Mouse (Mus musculus): ENCODE results near the gene Tulp3.
"Not testable (repeated sequence)": the region's sequence is repeated elsewhere in the genome, so short reads cannot be mapped to it uniquely, and the experiment has no call there.

Tulp3 gene

DNA sequence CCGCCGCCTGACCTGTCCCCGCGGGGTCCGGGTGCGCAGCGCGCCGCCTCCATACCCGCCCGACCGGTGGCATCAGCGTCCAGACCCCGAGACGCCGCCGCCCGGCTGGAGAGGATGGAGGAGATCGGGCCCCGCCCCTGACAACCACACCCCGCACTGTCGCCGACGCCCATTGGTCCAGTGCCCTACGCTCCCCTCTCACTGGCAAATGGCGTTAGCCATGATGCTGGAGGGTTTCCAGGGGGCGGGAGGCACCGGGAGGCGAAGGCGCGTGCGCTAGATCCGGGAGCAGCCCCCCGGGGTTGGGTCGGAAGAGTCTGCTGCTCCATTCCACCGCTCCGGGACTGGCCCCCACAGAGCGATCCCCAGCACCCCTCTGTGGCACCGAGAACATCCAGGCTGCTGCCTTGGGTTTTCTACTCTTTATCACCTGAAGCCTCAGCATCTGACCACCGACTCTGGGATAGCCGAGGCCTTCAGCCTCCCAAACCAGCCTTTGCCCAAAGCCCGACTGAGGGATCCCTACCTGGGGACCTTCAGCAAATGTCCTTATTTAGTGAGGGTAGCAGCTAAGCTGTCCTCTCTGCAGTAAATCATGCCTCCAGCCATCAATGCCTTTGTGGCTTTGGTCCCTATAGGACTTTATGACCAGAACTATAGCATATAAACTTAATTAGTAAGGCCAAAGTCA lies at the start of gene Tulp3:
Gene Tulp3, minus strand, starts transcription at position 126 of the 691 bp plus-strand sequence.
- peak; percentile 88 for DNase-seq (ENCODE audit: low read depth)

DNA sequence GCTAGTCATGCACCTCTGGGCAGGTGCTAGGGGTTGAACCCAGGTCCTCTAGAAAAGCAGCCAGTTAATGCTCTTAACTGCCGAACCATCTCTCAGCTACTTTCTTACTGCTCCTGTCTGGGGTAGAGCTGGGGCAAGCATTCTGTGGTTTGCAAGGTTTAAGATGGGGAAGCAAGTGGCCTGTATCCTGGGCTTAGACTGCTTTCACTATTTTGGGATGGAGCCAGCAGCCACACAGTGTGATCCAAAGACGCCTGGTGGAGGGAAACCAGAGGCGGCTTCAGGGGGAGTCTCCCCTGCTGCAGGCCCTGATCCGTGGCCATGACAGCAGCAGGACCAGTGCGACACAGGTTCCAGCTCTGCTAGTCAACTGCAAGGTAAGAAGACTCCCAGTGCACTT lies 49.1 kb upstream of the Tulp3 start:
- no peak for DNase-seq (ENCODE audit: low read depth)

GRCm38 (mm10) chr6:128399421-128400185 lies 44.0 kb upstream of the Tulp3 start:
- no peak for DNase-seq (ENCODE audit: low read depth)

DNA sequence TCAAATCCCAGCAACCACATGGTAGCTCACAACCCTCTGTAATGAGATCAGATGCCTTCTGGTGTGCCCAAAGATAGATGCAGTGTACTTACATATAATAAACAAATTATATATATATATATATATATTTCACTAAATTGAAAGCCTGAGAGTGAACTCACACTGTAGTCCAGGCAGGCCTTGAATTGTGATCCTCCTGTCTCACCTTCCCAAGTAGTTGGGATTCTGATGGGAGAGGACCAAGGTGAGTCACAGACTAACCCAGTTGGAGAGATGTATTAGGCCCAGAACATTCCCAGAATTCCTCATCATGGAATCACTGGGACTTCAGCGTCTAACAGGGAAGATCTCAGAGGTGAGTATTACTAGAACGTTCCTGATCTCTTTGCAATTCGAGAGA lies 43.3 kb upstream of the Tulp3 start, which contains the start of gene Nrip2:
Gene Nrip2, plus strand, starts transcription at position 301 of the 400 bp plus-strand sequence.
- no peak for DNase-seq (ENCODE audit: low read depth)

GRCm38 (mm10) chr6:128397574-128398261 lies 42.1 kb upstream of the Tulp3 start:
- DNase-seq (ENCODE audit: low read depth): no peak

DNA sequence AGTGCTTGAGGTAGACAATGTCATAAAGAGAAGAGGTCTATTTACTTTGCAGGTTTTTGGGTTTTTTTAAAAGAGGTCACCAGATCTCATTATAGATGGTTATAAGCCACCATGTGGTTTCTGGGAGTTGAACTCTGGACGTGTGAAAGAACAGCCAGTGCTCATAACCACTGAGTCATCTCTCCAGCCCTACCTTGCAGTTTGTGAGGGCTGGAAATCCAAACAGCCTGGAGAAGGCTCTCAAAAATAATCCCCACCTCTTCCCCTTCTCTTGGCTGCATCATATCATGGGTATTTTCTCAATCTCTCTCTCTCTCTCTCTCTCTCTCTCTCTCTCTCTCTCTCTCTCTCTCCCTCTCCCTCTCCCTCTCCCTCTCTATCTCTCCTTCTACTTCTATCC lies 35.0 kb upstream of the Tulp3 start:
- no peak for DNase-seq (ENCODE audit: low read depth)

DNA sequence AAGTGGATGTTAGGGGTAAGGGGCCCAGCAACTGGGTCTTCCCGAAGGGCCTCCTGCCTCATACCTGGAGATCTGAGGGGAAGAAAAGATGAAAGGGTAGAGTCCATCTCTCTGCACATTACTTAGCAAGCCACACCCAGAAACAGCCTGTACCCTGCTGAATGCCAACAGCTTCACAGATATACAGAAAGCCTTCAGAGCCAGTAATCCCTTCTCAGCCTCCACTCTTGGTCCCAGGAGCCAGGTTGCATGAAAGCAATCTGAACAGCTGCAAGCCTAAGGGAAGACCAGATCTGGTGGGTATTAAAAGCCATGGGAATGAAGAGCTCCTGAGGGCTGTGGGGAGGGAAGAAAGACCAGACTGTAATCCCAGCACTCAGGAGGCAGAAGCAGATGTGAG lies 33.5 kb upstream of the Tulp3 start:
- no peak for DNase-seq (ENCODE audit: low read depth)

DNA sequence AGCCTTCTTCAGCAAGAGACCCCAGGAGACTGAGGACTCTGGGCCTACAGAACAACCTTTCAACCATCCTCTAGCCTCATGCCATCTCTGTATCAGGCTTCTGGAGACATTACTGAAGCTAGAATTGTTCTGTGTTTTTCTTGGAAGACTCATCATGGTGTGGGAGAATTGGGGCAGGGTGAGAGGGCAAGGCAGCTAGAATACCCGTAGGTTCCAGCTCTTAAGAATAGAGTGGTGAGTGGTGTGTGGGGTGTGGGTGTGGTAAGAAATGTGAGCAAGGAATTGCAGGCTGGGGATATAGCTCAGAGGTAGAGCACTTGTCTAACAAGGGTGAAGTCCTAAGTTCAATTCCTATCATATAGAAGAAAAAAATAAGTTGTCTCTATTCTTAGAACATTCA lies 29.4 kb upstream of the Tulp3 start:
- no peak for DNase-seq (ENCODE audit: low read depth)

DNA sequence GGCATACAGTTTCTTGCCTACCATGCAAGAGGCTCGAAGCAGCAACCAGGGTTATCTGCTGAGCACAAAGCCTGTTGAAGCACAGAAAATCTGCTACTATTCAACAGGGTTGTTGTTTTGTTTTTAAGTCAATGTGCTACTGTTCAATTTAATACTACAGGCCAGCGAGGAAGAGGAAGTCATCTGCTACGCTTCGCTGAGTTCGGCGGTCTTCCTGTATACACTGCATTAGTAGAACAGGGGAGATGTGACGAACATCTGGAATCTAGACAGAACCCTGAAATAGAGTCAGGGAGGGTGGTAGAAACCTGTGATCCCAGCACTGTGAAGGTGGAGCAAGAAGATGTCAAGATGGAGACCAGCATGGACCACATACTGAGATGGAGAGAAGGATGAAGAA lies 28.1 kb upstream of the Tulp3 start:
- DNase-seq (ENCODE audit: low read depth): no peak

DNA sequence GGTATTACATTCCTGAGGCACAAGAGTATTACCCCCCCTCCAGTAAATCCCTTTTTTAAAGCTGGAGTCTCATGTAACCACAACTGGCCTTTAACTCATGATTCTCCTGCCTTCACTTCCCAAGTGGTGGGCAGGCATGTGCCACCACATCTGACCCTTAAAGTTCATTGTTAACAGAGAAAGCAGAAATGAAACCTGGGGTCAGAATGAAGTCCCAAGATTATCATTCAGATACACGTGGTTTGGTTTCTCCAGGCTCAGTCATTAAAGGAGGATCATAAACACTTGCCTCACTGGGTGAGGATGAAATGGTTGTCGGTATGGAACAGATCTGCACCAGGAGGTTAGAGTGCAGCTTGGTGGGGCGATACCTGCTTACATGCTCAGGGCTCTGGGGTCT lies 25.6 kb upstream of the Tulp3 start:
- DNase-seq (ENCODE audit: low read depth): no peak

DNA sequence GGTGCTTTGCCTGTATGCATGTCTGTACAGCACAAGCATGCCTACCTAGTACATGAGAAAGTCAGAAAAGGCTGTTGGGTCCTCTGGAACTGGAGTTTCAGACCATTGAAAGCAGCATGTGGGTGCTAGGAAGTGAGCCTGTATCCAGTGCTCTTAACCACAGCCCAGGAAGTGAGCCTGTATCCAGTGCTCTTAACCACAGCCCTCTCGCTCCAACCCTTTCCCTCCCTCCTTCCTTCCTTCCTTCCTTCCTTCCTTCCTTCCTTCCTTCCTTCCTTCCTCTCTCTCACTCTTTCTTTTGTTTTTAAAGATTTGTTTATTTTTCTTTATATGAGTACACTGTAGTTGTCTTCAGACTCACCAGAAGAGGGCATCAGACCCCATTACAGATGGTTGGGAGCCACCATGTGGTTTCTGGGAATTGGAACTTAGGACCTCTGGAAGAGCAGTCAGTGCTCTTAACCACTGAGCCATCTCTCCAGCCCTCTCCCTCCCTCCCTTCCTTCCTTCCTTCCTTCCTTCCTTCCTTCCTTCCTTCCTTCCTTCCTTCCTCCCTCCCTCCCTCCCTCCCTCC lies 25.0 kb upstream of the Tulp3 start:
- DNase-seq (ENCODE audit: low read depth): not testable (repeated sequence)

- no peak for DNase-seq (ENCODE audit: low read depth)
Observed at GRCm38 (mm10) chr6:128379636-128380035, 24.0 kb upstream of the Tulp3 start.

DNA sequence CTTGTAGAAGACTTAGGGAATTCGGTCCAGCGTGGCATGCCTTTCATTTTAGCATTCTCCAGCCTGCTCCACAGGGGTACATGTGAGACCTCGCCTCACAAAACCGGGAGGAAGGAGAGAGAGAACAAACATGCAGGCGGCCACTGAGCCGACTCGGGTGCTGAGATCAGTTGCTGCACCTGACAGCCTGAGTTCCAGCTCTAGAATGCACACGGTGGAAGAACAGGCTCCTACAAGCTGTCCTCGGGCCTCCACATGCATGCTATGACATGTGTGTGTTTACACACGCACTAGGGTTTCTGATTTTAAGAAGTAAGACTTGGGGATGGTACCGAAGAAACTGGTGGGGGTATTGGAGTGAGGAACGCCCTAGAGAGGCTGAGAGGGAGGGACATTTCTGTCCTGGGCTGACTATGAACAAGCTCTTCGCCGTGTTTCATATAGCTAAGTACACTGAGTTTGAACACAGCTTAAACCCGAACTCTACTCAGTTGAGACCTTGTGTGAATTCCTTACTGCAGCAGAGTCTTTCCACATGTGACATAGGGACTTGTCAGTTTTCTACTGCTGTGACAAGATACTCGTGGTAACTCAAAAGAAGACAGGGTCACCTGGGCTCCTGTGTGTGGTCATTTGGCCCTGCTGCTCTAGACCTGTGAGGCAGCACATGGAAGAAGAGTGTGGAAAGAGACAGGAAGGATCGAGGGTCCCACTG lies 20.9 kb upstream of the Tulp3 start:
- DNase-seq (ENCODE audit: low read depth): no peak

DNA sequence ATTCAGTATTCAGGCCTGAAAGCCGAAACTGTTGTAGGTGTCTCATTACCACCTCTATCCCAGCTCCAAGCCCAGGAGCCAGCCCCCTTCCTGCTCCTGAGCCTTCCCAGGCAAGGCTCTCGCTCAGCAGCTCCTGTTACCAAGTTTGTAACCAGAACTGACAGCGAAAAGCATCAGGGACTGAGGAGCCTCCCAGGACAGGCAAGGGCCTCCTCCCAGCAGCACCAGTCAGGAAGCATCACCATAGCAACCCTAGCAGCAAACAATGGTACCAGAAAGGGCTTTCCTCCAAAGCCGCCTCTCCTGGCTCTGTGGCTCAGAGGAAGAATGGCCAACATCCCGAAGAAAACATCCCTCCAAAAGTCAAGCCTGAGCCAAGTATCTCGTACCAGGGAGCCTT lies 19.5 kb upstream of the Tulp3 start, which contains the start of the genes Tex52 and Gm44596:
Gene Tex52, plus strand, starts transcription at position 265 of the 400 bp plus-strand sequence.
Gene Gm44596, plus strand, starts transcription at position 312 of the 400 bp plus-strand sequence.
- DNase-seq (ENCODE audit: low read depth): no peak

DNA sequence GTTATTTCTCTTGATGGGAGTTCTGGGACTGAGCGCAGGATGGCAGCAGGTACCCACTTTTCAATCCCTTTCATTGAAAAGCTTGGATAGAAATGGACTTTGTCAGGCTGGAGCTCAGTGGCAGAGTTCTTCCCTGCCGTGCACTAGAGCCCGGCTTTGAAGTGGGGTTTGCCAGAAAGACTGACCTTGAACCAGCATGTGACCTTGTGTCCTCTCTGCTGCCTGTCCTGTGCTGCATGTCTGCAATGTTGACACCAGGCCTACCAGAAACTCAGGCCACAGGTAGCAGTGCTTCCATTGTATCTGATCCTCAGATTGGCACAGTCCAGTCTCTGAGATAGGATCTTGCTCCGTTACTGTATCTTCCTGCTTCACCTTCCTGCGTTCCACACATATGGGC lies 14.4 kb upstream of the Tulp3 start:
- no peak for DNase-seq (ENCODE audit: low read depth)

GRCm38 (mm10) chr6:128366466-128366865 lies 10.8 kb upstream of the Tulp3 start:
- no peak for DNase-seq (ENCODE audit: low read depth)

- DNase-seq (ENCODE audit: low read depth): no peak
Observed at GRCm38 (mm10) chr6:128364721-128365120, 9.1 kb upstream of the Tulp3 start.

DNA sequence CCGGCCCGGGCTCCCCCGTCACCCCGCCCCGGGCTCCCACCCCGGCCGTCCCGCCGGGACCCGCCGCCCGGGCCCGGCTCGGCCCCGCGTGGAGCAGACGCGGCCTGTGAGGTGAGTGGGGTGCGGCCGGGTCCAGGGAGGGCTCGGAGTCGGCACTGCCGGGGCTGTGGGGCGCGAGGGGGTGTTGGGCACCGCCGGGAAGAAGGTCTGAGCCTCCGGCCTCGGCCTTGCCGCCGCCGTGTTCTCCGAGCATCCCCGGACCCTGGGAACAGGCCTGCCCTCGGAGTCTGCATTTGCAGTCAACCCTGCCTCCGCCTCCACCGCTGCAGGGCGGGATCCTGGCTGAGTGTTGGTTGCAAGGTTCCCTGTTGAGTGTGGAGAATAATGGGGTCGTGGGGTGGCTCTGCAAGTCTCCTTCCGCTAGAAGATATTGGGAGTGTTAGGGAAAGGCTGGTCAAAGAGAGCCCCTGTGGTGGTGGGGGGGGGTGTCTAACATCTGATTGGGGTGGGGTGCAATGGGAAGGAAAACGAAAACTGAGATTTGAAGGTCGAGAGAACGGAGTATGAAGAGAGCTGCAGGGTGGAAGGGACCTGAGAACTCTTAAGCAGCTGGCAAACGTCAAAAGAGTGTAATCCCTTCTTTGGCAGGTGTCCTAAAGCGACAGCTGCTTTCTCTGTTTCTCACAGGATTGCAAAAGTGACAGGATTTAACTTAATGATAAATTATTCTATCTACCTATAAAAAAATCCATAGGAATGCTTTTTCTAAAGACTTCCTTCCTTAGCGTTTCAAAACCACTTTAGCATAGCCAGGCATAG lies 7.6 kb upstream of the Tulp3 start:
- no peak for DNase-seq (ENCODE audit: low read depth)

DNA sequence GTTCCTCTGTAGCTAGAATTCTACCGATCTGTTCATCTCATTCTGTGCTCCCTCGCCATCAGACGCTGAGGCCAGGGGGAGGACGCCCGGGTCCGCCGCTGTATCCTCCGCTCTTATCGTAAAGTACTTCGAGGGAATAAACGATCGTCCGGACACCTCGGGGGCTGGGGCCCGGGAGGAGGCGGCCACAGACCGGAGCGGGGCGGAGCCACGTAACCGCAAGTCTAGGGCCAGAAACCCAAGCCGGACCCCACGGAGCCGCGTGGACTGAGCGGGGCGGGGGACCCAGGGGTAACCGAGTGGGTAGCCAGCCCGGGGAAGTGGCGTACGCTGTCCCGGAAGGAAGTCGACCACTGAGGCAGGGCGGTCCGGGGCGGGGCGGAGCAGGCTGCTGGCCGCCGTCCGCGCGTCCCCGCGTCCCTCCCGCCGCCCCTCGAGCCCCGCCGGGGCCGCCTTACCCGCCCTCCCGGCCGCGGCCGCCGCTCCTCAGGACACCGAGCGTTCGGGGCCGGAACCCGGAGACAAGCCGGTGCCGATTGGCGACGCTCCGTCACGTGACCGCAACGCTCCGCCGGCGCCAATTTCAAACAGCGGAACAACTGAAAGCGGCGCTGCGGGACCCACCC lies 6.8 kb upstream of the Tulp3 start, which contains the start of the genes Rhno1 and Foxm1:
Gene Rhno1, minus strand, starts transcription at position 531 of the 626 bp plus-strand sequence.
Gene Foxm1, plus strand, starts transcription at position 587 of the 626 bp plus-strand sequence.
- peak; percentile 89 for DNase-seq (ENCODE audit: low read depth)

DNA sequence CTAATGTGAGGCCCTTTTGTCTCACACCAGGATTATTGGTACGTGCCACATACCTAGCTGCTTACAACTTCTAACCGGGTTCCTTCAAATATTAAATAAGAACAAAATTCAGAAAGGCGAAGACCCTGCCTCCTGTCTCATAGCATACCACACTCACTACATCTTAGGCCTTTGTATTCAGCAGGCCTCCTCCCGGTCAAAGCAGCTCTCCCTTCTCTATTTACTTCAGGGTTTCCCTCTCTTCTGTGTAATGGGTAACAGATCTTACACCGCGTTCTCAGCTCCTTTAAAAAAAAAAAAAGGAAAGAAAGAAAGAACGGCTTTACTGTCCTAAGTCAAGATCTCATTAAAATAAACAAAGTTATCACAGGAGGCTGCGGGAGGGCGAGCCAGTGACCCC lies 6.2 kb upstream of the Tulp3 start:
- DNase-seq (ENCODE audit: low read depth): no peak

All from naive thymus-derived CD4-positive, alpha-beta T cell, adult 2 months (primary cell).